Mouse (Mus musculus) CD4-positive helper T cell, adult 2 months (primary cell): ENCODE measurements around the gene Gm45844.
A peak's percentile ranks its signal among the peaks of the same experiment; 100 is the strongest.
"Not testable (repeated sequence)": the region's sequence is repeated elsewhere in the genome, so short reads cannot be mapped to it uniquely, and the experiment has no call there.

ENCODE experiments used
- DNase-seq: peaks from one replicate; pipeline ENCODE4 v3.0.0-alpha.2; 2012; ENCODE audit warnings: low read depth, missing footprints, low spot score

The Gm45844 gene

DNA sequence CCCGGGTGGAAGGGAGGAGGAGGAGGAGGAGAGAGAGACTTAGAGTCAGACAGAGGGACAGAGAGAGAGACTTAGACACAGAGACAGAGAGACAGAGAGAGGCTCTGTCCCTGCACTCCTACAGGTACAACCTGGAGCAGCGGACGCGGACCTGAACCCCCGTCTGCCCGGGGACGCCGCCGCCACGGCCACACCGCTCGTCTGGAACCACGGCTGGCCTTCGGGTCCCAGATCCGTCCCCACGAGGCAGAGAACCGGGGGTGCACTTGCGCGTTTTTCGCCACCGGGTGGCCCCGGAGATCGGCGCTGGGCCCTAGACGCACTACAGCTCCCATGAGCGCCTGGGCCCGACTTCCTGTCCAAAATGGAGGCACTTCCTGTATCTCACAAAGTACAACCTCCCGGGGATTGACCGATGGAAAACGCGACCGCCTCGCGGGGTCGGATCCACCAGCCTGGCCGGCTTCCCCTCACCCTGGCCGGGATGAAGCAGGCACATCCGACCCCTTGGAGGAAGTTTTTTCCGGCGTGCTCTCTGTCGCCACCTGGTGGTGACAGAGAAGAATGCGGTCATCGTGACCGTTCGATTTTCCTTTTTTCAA, at the start of gene Gm45844:
Gm45844 (minus strand) TSS at position 324 of the 602 bp plus-strand sequence.
- DNase-seq = peak; percentile 81

DNA sequence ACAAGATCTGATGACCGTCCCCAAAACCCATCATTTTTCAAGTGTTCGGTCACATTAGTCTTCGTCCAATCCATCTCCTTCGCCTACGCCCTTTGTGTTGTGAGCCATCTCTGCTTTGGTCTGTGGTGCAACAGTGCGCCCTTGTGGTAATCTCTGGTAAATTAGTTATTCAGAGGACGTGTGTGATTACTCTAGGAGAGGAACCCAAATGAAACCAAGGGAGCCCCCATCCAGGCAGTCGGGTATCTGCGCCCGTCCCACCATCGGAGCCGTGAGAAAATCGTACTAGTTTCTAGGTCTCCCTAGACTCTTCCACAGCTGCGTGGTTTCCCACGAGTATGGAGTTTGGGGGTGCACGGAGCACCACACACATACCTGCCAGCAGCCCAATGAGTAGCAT, 17.5 kb upstream of the Gm45844 start:
- DNase-seq = peak; percentile 61

GRCm38 (mm10) chr7:7281383-7281782, 3.3 kb upstream of the Gm45844 start:
- no peak for DNase-seq

DNA sequence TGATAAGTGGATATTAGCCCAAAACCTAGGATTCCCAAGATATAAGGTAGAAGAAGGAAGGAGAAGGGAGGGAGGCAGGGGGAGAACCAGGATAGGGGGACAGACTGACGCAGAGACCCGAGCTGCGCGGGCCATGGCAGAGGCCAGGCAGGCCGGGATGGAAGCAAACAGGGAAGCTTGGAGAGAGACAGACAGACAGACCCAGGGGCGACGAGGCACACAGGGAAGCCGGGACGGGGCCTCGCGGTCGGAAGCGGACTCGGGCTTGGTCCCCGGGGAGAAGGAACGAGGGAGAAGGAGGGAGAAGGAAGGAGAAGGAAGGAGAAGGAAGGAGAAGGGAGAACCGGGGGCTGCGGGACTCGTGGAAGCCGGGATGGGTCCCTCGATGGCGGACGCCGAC, 533 bp downstream of the Gm45844 start:
- peak; percentile 52 for DNase-seq

- not testable (repeated sequence) for DNase-seq
These were observed 30.9 kb downstream of the Gm45844 start, which contains the start of gene Vmn2r29 for GRCm38 (mm10) chr7:7247228-7247627. Gene Vmn2r29, minus strand, starts transcription at chr7:7247328.

- peak; percentile 52 for DNase-seq
These were observed 68.6 kb downstream of the Gm45844 start, which contains the start of gene Zfp772 for GRCm38 (mm10) chr7:7209313-7210151. Gene Zfp772, minus strand, starts transcription at chr7:7209998.

DNA sequence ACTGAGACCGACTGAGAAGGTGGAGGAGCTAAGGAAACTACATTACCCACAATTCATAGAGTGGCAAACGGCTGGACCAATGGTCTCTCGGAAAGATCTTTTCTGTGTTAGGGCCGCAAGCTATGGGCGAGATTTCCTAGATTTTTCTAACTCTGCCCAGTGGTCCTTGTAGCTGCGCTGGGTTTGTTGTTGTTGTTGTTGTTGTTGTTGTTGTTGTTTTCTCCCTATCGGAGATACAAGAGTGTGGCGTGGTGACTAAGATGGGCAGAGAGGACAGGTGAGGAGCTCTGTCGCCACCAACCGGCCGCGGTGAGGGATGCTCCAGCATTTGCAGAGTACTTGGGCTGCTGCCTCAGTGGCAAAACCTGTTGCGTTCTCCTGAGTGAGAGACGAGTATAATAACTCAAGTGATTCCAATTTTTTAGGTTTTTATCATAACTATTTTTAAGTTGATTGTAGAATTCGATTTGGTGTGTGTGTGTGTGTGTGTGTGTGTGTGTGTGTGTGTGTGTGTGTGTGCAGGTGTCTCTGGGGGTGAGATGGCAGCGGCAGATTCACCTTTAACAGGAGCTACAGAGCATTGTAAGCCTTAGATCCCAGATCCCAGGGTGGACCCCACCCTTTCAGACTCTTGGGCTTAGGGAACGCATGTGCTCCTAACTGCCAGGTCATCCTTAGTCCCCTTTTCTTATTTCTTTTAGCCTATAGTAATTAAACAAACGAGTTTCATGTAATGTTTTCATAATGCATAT, 89.7 kb downstream of the Gm45844 start:
- peak; percentile 74 for DNase-seq

DNA sequence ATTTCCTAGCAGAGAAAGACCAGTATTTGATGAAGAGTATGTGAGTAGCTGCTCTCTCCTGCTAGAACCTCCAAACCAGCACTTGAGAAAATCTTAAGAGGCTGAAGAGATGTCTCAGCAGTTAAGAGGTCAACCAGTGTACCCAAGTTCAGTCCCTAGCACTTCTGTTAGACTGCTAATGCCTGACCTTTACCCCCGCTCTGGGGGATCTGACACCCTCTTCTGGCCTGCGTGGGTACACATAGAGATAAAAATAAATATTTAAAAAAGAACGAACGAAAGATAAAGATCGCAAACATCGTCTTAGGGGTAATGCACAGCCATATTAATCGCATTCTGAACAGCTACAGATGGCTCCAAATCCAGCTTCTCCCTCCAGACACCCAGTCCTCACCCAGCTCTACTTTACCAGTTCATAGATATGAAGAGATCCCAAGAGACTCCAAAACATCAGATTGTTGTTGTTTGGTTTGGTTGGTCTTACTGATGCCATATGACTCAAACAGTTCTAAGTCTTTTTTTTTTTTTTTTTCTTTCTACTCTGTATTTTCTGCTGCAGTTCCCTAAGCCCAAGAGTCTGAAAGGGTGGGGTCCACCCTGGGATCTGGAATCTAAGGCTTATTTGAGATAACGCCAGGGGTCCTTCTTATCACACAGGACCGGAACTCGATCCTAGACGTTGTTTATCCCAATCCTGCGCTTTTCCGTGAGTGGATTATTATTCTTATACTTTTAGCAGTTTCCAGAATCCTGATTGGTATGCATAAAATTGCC, 90.5 kb downstream of the Gm45844 start:
- DNase-seq = no peak

GRCm38 (mm10) chr7:7185897-7186296, 92.2 kb downstream of the Gm45844 start:
- no peak for DNase-seq

DNA sequence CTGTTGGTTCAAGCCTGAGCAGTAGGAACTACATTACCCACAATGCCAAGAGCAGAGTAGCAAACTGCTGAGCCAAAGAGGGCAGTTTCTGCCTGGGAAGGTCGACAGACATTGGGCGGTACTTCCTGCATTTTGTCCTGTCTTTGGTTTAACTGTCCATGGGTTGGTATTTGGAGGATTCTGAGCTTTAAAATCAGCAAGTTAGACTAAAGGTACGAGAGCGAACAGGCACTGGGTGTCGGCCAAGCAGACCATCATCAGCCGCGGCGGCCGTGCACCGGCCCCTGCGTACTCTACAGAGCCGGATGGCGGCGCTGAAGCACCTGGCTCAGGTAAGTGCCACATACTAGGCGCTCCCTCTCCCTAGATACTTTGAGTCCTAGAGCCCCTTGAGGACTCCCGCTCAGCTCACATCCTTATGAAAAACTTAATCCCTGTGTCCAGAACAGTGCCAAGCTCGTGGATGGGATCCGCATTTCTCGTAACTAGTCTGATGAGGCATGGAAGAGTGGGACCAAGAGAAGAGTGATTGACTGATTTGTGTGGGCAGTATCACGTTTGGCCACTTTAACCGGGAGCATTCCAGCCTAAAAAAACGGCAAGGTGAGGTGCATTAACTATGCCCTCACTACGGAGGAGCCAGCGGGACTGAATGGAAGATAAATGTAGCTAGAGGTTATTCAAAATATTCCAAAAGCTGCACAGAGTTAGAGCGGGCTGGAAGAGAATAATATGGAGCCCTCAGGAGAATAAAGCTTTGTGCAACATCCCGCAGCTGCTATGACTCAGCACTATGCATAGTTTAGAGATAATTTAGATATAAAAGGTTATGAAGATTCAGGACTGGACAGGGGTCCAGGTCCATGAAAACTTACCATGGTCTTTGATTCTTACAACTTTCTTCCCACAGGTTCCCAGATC, 106.6 kb downstream of the Gm45844 start, which contains the start of gene Zfp418:
Zfp418 (plus strand) TSS at position 104 of the 921 bp plus-strand sequence.
- peak; percentile 61 for DNase-seq
